Mouse (Mus musculus) embryonic facial prominence, embryonic 14.5 days (tissue): ENCODE data around the gene Fbxw4. TPM values are rescaled to one million over a fixed set of nuclear protein-coding genes. Genes with fewer than 3 reads are reported as not detected.

Experiments
- ATAC-seq: fragments of 200-750 bp; cut with Nextera tagmentation; 2 replicates; pipeline ENCODE4 v1.8.0; 2017; ENCODE audit warnings: low read depth, moderate number of reproducible peaks, moderate TSS enrichment
- DNase-seq: peaks from one replicate; pipeline ENCODE4 v3.0.0-alpha.2; 2015; ENCODE audit warnings: low spot score
- H3K27ac ChIP-seq: fragments of 300-500 bp; sonication (generic); replicated peaks from 2 replicates; pipeline ENCODE4 v1.5.1; 2014; ENCODE audit warnings: low read depth, mild to moderate bottlenecking, low read length, moderate library complexity
- H3K27me3 ChIP-seq: fragments of 300-500 bp; sonication (generic); replicated peaks from 2 replicates; pipeline ENCODE4 v1.6.1; 2014; ENCODE audit warnings: low read length; ENCODE audit not compliant: control insufficient read depth, insufficient read depth
- H3K36me3 ChIP-seq: fragments of 300-500 bp; sonication (generic); 2 replicates; pipeline ENCODE4 v1.6.1; 2014; ENCODE audit warnings: low read length, mixed read lengths; ENCODE audit not compliant: control insufficient read depth, insufficient read depth
- H3K4me1 ChIP-seq: fragments of 300-500 bp; sonication (generic); 2 replicates; pipeline ENCODE4 v1.6.1; 2014; ENCODE audit warnings: antibody characterized with exemption, low read length; ENCODE audit not compliant: control insufficient read depth, insufficient read depth
- H3K4me2 ChIP-seq: fragments of 300-500 bp; sonication (generic); 2 replicates; pipeline ENCODE4 v1.6.1; 2014; ENCODE audit warnings: low read depth, mild to moderate bottlenecking, low read length, moderate library complexity, mixed read lengths
- H3K4me3 ChIP-seq: fragments of 300-500 bp; sonication (generic); 2 replicates; pipeline ENCODE4 v1.5.1; 2014; ENCODE audit warnings: low read depth, mild to moderate bottlenecking, low read length
- H3K9ac ChIP-seq: fragments of 300-500 bp; sonication (generic); 2 replicates; pipeline ENCODE4 v1.6.1; 2014; ENCODE audit warnings: low read depth, mild to moderate bottlenecking, low read length, moderate library complexity, mixed read lengths
- H3K9me3 ChIP-seq: fragments of 300-500 bp; sonication (generic); 2 replicates; pipeline ENCODE4 v1.6.1; 2016; ENCODE audit warnings: low read length; ENCODE audit not compliant: control insufficient read depth
- WGBS: fragments of 180-500 bp; shearing (Covaris S2); extraction: QIAGEN DNeasy Blood & Tissue Kit; methylation state at CpG from one replicate; pipeline ENCODE4 v1.1.7; 2014; 5-methylcytosine and 5-hydroxymethylcytosine counted together
- polyA plus RNA-seq: library from polyadenylated mRNA; unstranded; fragments of >200 nt; fragmentation: Nextera tagmentation; extraction: Ambion mirVana; gene quantifications from 2 replicates; pipeline ENCODE4 v1.2.1, GENCODE M21; 2014

Fbxw4 gene
- polyA plus RNA-seq, 1 experiment from 2014 or later: 6.9 TPM

DNA sequence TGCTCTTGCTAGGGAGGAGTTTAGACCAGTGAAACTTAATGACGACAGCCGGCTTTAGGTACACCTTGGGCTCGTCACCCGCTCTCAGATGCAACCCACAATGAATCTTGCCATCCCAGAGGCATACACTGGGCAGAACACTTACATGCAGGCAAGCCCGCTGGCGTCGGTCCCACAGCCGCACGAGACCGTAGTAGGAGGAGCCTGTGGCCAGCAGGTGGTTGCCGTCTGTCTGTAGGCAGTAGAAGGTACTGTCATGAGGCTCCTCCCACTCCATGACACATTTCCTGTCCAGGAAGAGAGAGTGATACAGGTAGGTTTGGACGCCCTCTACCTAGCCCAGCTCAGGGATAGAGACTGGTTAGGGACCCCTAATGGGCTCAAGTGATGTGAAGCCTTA lies 81.1 kb downstream of the Fbxw4 start:
- H3K4me3 ChIP-seq: no peak overlapping the region
- H3K4me1 ChIP-seq: peaks cover 33% of the 10 kb centered on the region
- no peaks in the 10 kb centered on the region for H3K9me3 ChIP-seq
- no peak overlapping the region for H3K27ac ChIP-seq
- no peak overlapping the region for H3K9ac ChIP-seq
- no peak overlapping the region for H3K4me2 ChIP-seq
- no peak for DNase-seq
- H3K36me3 ChIP-seq: peaks cover 26% of the 10 kb centered on the region
- no peaks in the 10 kb centered on the region for H3K27me3 ChIP-seq
- no peak for ATAC-seq
- 91% methylated on average over 12 of the region's 12 CpGs for WGBS

DNA sequence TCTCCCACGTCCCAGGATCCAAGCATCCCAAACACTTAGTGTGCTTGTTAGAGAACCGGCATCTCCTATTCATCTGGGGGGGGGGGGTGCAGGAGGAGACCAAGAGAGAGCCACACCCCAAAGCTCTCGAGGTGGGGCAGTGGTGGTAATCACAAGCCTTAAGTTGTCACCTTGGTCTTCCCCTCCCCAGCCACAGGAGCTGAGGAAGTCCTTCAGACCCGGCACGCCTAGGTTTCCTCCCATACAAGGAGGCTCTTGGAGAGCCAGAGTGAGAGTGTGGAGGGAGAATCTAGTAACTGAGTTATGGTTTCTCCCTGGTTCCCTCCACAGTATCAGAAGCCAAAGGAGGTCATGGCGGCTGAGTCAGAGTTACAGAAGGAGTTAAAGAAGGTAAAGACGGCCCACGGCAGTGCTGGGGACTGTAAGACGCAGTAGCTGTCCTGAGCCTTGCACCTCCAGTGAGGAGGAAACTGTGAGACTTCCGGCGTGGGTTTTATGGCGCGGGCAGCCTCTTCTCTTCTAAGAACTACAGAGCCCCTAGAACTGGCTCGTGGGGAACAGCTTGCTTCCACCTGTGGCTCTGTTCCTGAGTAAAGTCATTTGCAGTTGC lies 82.9 kb downstream of the Fbxw4 start:
- Histone ChIP-seq H3K4me1 (peaks cover 30% of the 10 kb centered on the region), H3K27me3 (no peaks in the 10 kb centered on the region), H3K4me2 (no peak overlapping the region), H3K36me3 (peaks cover 27% of the 10 kb centered on the region), H3K4me3 (no peak overlapping the region), H3K27ac (no peak overlapping the region), H3K9me3 (no peaks in the 10 kb centered on the region), H3K9ac (no peak overlapping the region)
- no peak for DNase-seq
- ATAC-seq: no peak
- 82% methylated on average over 14 of the region's 14 CpGs for WGBS

GRCm38 (mm10) chr19:45575632-45576001 lies 84.5 kb downstream of the Fbxw4 start:
- 15% methylated on average over 8 of the region's 8 CpGs for WGBS
- no peak overlapping the region for H3K4me3 ChIP-seq
- DNase-seq: no peak
- ATAC-seq: no peak
- peaks cover 35% of the 10 kb centered on the region for H3K36me3 ChIP-seq
- no peak overlapping the region for H3K9ac ChIP-seq
- no peaks in the 10 kb centered on the region for H3K27me3 ChIP-seq
- peaks cover 25% of the 10 kb centered on the region for H3K4me1 ChIP-seq
- no peak overlapping the region for H3K27ac ChIP-seq
- no peaks in the 10 kb centered on the region for H3K9me3 ChIP-seq
- H3K4me2 ChIP-seq: no peak overlapping the region

GRCm38 (mm10) chr19:45574941-45575631 lies 85.0 kb downstream of the Fbxw4 start:
- no peaks in the 10 kb centered on the region for H3K27me3 ChIP-seq
- no peaks in the 10 kb centered on the region for H3K9me3 ChIP-seq
- ATAC-seq (no peak), DNase-seq (no peak)
- peak overlapping the region; percentile 8; the same call in 1 of the 2 replicates for H3K9ac ChIP-seq
- WGBS: 44% methylated on average over 19 of the region's 19 CpGs
- H3K4me3 ChIP-seq: no peak overlapping the region
- H3K4me2 ChIP-seq: no peak overlapping the region
- H3K27ac ChIP-seq: no peak overlapping the region
- H3K4me1 ChIP-seq: peaks cover 25% of the 10 kb centered on the region
- H3K36me3 ChIP-seq: peaks cover 35% of the 10 kb centered on the region

DNA sequence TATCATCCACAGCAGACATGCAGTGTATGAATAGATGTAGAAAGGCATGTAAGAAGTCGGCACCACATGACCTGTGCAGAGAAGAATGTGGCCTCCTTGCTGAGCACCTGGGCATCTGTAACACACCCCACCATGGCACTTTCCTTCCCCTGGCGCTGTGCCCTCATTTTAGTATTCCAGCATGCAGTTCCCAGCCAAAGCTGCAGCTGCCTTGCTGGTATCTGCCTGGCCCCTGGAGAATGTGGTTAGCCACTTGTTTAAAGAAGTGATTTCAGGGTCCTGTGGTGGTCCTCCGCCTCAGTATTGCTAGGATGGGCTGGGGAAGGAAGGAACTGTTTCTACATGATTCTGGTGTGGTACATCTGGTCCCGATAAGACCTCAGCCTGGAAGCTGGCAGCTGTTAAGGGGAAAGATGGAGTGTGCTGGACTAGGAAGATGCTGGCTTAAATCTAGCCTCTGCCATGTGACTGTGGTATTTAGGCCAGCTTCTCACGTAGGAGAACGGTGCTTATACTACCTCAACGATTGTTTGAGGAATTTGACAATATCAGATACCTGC lies 85.7 kb downstream of the Fbxw4 start:
- peaks cover 34% of the 10 kb centered on the region for H3K36me3 ChIP-seq
- H3K9ac ChIP-seq: no peak overlapping the region
- no peak overlapping the region for H3K4me2 ChIP-seq
- DNase-seq: peak; percentile 57
- H3K27ac ChIP-seq: no peak overlapping the region; the same call in 1 of the 2 replicates
- H3K27me3 ChIP-seq: no peaks in the 10 kb centered on the region
- peak; percentile 24; the same call in 1 of the 2 replicates for ATAC-seq
- H3K9me3 ChIP-seq: no peaks in the 10 kb centered on the region
- H3K4me3 ChIP-seq: no peak overlapping the region
- 40% methylated on average over 7 of the region's 7 CpGs for WGBS
- peaks cover 25% of the 10 kb centered on the region for H3K4me1 ChIP-seq

DNA sequence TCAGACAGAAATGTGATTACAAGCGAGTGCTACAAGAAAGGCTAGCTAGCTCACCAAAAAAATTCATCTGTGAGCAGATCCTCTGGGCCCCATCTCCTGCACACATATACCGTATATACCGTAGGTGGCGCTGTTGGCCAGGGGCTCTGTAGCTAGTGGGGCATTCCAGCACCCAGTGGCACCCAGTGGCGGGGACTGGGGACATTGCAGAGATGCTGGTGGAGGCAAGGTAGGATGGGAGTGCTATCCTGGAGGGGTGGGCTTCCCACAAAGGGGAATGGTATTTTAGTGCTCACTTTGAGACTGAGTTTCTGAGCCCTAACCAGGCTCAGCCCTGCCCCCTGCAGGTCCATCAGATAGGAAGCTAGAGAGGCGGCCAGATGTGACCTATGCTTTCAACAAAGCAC lies 86.2 kb downstream of the Fbxw4 start:
- 18% methylated on average over 6 of the region's 6 CpGs for WGBS
- H3K9ac ChIP-seq: no peak overlapping the region
- ATAC-seq (peak; percentile 66; the same call in 1 of the 2 replicates), DNase-seq (peak; percentile 78)
- no peaks in the 10 kb centered on the region for H3K27me3 ChIP-seq
- no peak overlapping the region for H3K4me2 ChIP-seq
- H3K4me1 ChIP-seq: peaks cover 25% of the 10 kb centered on the region
- no peak overlapping the region for H3K27ac ChIP-seq
- H3K4me3 ChIP-seq: no peak overlapping the region
- H3K9me3 ChIP-seq: no peaks in the 10 kb centered on the region
- H3K36me3 ChIP-seq: peaks cover 28% of the 10 kb centered on the region

DNA sequence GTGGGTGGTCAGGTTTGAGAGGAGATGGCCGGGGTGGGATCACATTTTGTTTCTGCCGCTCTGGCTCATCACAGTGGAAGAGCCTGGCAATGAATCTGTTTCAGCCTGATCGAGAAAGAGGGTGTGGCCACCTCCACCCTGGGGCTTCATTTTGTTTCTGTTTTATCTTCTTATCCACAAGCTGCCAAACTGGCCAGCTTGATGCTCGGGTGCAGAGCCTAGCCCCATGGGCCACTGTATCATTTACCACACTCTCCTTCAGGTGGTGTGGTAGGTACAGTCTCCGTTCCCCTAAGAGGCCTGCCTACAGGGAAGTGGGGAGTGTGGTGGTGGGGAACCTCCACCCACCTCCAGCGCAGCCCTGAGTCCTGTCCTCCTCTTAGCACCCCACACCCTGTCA lies 87.1 kb downstream of the Fbxw4 start:
- H3K4me3 ChIP-seq: no peak overlapping the region

DNA sequence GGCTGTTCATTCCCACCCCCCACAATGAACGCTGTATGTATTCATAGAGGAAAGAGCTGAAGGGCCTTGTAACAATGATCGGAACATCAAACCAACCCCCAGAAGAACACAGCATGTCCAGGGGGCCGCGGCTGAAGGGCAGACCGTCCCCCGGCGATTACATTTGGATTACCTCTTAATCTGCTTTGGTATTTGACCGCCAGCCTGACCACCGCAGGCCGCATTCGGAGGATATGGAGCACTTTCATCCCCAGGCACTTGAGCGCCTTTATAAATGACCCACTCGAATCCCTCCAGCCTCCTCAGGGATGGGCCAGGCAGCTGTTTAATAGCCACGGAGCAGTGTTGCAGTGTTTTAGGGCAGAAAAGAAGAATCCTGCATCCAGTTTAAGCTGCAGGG lies 92.7 kb downstream of the Fbxw4 start:
- no peak for DNase-seq
- Histone ChIP-seq H3K9me3 (no peaks in the 10 kb centered on the region), H3K4me3 (no peak overlapping the region), H3K27ac (no peak overlapping the region), H3K9ac (peak overlapping the region; percentile 21; the same call in 1 of the 2 replicates), H3K4me1 (peaks cover 15% of the 10 kb centered on the region), H3K36me3 (0 out of 2 replicates have a peak, but pooled peaks cover 9% of the 10 kb centered on the region), H3K4me2 (no peak overlapping the region), H3K27me3 (no peaks in the 10 kb centered on the region)
- ATAC-seq: no peak
- WGBS: 29% methylated on average over 14 of the region's 14 CpGs

More for the DNA sequence above, 87.1 kb downstream of the Fbxw4 start:
- no peak overlapping the region for H3K4me2 ChIP-seq
- 68% methylated on average over 6 of the region's 6 CpGs for WGBS
- DNase-seq: no peak
- H3K36me3 ChIP-seq: peaks cover 20% of the 10 kb centered on the region
- no peak overlapping the region for H3K27ac ChIP-seq
- no peak overlapping the region for H3K9ac ChIP-seq
- ATAC-seq: no peak
- no peaks in the 10 kb centered on the region for H3K9me3 ChIP-seq
- H3K27me3 ChIP-seq: no peaks in the 10 kb centered on the region
- H3K4me1 ChIP-seq: peaks cover 25% of the 10 kb centered on the region
